Mouse (Mus musculus) CH12.LX (cell line): ENCODE measurements around the gene Ptprm.

Experiments
- CTCF ChIP-seq, 2 experiments: IDR thresholded peaks in 1 of 2; conservative IDR thresholded peaks in 1 of 2; 2 replicates each; pipeline ENCODE4 v1.5.1; 2011 to 2012; ENCODE audit warnings: low read depth in 2 of 2, low read length in 2 of 2, improper control_type of control experiment in 1 of 2, inconsistent platforms in 1 of 2, mild to moderate bottlenecking in 1 of 2, moderate library complexity in 1 of 2
- ELF1 ChIP-seq: IDR thresholded peaks from 2 replicates; pipeline ENCODE4 v1.6.1; 2014; ENCODE audit warnings: low read depth, mild to moderate bottlenecking, inconsistent platforms, low read length, improper control_type of control experiment
- EP300 ChIP-seq: IDR thresholded peaks from 2 replicates; pipeline ENCODE4 v1.6.1; 2011; ENCODE audit warnings: low read length, improper control_type of control experiment
- GABPA ChIP-seq: IDR thresholded peaks from 2 replicates; pipeline ENCODE4 v1.6.1; 2012; ENCODE audit warnings: low read depth, low read length, improper control_type of control experiment, inconsistent platforms; ENCODE audit not compliant: insufficient replicate concordance
- IRF4 ChIP-seq: IDR thresholded peaks from 2 replicates; pipeline ENCODE4 v1.6.1; 2014; ENCODE audit warnings: low read depth, mild to moderate bottlenecking, inconsistent platforms, low read length, improper control_type of control experiment
- JUN ChIP-seq: IDR thresholded peaks from 2 replicates; pipeline ENCODE4 v1.6.1; 2011; ENCODE audit warnings: low read depth, mild to moderate bottlenecking, low read length, improper control_type of control experiment, moderate library complexity; ENCODE audit not compliant: insufficient read depth
- MAX ChIP-seq: IDR thresholded peaks from 2 replicates; pipeline ENCODE4 v1.6.1; 2011; ENCODE audit warnings: low read length, improper control_type of control experiment
- NELFE ChIP-seq: IDR thresholded peaks from 2 replicates; pipeline ENCODE4 v1.6.1; 2011; ENCODE audit warnings: low read depth, low read length, improper control_type of control experiment
- POLR2A ChIP-seq: IDR thresholded peaks from 2 replicates; pipeline ENCODE4 v1.6.1; 2011; ENCODE audit warnings: low read depth, mild to moderate bottlenecking, improper control_type of control experiment, low read length
- TBP ChIP-seq: conservative IDR thresholded peaks from 2 replicates; pipeline ENCODE4 v1.6.1; 2011; ENCODE audit warnings: low read depth, low read length, improper control_type of control experiment
- ZMIZ1 ChIP-seq: IDR thresholded peaks from 2 replicates; pipeline ENCODE4 v1.6.1; 2012; ENCODE audit warnings: low read depth, mild to moderate bottlenecking, inconsistent platforms, low read length, improper control_type of control experiment

DNA sequence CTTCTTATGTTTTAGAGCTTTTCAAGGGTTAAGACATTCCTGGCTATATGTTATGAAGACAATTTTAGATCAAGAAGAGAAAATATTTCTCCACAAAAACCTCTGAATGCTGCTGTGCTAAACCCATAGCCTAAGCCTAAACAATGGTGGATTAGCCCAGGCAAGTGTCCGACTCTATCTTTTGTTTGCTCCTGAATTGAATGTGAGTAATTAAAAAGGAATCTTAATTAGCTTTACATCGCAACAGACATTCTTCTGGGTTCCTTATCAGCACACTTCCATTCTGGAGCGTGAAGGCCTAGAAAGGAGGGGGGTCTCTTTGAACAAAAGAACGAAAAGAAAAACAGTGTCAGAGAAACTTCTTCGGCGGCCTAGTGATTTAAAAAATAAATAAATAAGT lies 439.6 kb downstream of the Ptprm start:
- no peak for TF ChIP-seq ELF1
- no peak for TF ChIP-seq EP300
- no peak for TF ChIP-seq CTCF (conservative IDR thresholded peaks at IDR 0.05 in 1 of 2, IDR thresholded peaks at IDR 0.05 in 1 of 2; ENCODE audit: low read depth in 2 of 2, low read length in 2 of 2)
- TF ChIP-seq POLR2A: no peak
- TF ChIP-seq IRF4: no peak
- TF ChIP-seq NELFE: no peak
- no peak for TF ChIP-seq JUN
- TF ChIP-seq MAX: no peak
- no peak for TF ChIP-seq GABPA
- no peak for TF ChIP-seq ZMIZ1
- TF ChIP-seq TBP: no peak
